Mouse (Mus musculus) thymus, adult 18-20 months (tissue): ENCODE data around the gene Ano2.

Experiments
- DNase-seq, 2 experiments: peaks; one replicate each; pipeline ENCODE4 v3.0.0; 2022; ENCODE audit warnings: mixed read lengths in 2 of 2

Ano2 gene

DNA sequence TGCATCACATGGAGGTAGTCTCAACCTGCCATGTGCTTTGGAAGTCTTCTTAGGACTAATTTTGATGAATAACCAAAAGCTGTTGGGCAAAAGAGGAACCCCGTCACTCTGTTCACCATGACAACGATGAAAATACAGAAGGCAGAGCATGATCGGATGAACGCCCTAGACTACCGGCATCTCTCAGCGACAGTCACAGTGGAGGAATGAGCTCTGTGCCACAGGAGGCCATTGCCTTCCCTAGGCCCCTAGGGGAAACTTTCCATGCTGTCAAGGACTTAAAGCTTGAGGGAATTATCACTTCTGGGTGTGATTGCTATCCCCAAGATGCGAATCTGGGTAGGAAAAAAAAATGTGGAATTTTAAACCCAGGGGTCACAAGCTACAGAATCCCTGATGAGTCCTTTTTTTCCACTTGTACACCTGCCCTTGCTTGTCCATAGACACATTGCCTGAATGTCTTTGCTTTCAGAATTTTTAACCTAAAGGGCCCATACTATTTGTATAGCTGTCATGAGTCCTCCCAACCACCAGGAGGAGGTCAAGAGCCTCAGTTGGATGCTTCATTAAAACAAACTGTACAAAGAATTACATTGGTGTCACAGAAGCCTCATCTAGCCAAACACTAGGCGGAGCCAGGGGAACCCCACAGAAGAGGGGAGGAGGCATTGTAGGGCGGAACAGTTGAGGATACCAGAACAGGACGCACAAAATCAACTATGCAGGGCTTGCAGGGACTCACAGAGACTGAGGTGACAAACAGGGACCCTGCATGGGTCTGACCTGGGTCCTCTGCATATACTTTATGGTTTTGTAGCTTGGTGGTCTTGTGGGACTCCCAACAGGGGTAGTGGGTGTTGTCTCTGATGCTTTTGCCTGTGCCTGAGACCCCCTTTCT, 53.2 kb downstream of the Ano2 start:
- no peak for DNase-seq

GRCm38 (mm10) chr6:125747322-125747930, 57.2 kb downstream of the Ano2 start:
- no peak for DNase-seq

DNA sequence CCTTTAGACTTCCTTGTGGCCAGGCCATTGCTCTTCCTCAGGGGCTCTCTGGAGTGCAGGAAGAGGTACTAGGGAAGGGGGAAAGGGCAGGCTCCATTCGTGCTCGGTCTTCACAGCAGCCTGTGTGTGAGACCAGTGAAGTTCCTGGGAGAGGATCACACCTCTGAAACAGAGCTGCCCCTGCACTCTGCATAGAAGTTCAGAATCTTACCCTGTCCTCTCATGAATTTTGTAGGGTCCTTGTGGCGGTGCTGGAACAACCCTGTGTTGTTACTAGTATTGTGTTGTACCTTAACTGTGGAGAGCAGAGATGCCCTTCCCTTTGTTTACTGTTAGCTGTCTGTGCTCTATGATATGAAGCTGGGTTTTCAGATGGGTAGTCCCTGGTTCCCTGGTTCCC, 58.4 kb downstream of the Ano2 start:
- DNase-seq, result no peak

DNA sequence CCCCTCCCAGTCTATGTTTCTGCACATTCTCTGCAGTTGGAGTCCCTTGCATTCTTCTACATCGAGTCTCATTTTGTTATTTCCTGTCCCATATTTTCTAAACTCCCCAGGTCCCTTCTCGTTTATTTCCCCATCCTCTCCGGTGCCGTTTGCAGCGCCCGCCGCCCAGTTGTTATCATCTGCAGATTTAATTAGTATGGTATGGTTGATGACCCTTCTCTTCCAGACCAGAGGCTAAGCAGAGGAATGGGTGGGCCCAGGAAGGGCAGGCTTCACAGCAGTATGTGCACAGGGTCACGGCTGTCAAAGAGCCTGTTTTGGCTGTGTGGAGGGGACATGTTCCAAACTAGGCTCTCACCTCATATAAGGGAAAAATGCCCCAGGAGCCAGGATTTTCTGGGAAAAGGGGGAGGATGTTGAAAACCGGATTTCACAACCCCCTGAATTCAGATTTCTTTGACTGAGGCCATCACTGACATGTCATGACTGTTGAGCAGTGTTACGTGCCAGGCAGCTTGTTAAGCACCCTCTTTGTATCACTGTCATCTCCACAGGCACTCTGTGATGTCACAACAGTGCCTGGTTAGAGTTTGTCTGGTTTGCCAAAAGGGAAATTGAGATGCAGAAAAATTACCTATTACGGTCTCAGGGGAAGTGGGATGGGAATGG, 72.8 kb downstream of the Ano2 start:
- no peak for DNase-seq

GRCm38 (mm10) chr6:125773256-125773655, 83.0 kb downstream of the Ano2 start:
- DNase-seq, result no peak

DNA sequence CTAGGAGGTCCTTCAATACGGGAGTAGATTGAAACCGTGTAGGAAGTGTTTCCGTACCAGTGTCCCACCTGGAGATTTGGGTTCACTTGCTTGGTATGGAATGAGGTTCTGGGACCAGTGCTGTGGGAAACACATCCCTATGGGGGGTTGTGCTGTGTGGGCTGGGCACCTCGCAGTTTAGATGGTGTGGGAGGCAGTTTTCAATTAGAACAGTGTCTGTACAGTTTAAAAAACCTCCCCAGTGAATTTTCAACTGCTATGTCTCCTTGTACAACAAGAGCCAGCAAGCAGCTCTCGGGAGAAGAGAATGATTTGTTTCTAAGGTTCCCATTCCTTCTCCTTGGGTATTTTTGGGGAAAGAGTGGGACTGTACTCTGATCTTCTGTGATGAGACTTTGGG, 86.1 kb downstream of the Ano2 start:
- DNase-seq, result no peak

GRCm38 (mm10) chr6:125802954-125803353, 112.7 kb downstream of the Ano2 start:
- DNase-seq, result no peak

DNA sequence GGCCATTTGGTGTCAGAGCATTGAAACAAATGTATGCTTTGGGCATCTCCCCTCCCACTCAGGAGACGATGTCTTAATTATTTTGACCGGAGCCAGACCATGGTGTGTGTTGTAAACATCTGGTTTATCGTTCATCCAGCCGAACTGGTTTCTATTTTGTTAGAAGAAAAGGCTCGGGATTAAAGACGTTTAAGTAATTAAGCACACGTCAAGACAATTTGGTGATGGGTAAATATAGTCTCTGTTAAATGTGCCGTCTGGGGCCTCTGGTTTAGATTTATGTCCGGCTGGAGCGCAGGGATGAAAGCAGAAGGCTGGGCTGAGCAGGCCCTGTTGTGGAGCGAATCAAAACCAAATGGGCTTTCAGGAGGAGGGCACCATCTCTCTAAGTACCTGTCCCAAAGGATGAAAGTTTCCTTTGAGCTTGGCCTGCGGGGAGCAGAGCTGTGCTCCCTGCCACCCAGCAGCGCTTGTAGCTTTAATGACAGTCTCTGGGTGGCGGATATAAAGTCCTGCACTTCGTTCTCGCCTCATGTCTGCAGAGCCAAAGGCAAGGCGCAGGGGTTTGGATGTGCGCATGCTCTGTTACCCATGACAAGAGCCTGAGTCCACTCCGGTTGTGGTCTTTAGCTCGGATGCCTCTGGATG, 113.3 kb downstream of the Ano2 start:
- DNase-seq, result no peak

- no peak for DNase-seq
Measured at GRCm38 (mm10) chr6:125808996-125809649, 118.9 kb downstream of the Ano2 start.

GRCm38 (mm10) chr6:125811395-125811794, 121.2 kb downstream of the Ano2 start:
- DNase-seq, result no peak

DNA sequence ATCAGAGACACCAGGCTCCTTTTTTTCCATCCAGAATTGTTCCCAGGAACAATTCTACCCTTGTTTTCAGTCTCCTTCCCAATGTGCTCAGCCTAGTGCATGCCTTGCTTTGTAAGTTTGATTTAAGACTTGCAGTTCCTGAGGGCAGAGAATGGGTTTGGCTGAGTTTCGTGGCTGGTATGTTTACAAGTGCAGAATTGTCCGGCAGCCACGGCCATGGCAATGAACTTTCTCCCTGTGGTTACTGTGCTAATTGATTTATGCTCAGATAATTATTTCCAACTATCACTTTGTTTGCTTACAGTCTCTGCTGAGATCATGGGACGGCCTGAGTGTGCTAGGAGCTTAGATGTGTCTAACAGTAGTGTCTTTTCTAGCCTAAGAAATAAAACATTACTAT, 147.9 kb downstream of the Ano2 start:
- DNase-seq, result no peak

DNA sequence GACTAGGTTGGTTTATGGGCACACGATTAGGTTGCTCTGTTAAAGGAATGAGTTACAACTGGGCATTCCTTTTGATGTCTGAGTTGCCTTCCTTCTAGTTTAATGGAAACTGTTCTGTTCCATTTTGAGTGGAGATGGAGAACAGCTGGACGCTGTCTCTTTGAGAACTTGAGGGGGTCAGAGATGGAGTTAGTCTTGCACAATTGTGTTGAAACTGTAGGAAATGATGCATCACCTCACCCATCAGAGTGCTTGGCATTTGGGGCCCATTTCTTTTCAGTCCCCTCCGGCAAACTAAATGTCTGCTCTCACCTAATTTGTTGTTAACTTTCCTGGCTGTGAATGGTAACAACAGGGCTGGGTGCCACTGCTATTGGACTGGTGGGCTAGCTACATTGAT, 151.1 kb downstream of the Ano2 start:
- no peak for DNase-seq

DNA sequence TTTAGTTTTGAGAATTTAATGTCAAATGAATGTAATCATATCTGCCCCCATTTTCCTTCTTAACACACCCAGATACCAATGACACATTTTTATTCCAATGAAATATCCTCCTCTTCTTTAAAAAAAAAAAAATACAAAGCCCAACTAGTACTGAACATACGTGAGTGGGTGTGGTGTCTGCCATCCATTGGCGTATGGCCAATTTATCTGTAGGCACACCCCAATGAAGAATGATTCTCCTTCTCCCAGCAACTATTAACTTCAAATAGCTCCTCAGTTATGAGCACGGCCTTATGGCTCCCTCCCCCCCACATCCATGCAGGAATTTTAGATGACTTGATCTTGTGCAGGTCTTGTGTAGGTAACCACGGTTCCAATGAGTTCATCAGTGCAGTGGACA, 161.0 kb downstream of the Ano2 start:
- DNase-seq, result no peak

GRCm38 (mm10) chr6:125858294-125858693, 168.1 kb downstream of the Ano2 start:
- no peak for DNase-seq

DNA sequence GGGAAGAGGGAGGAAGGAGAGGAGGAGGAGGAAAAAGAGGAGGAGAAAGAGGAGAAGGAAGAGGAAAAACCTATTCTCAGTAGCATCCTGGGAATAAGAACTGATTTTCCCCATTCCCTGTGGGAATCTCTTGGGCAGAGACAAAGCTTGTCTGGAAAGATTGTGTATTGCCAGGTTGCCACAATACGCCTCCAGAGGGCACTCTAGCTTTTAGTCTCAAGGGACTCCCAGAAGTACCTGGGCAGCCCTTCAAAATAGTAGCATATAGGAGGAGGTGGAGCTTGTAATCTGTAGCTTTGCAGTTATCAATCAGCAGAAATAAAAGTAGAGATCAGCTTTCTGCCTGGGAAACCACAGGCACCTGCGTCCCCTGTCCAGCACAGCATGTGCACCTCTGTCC, 178.3 kb downstream of the Ano2 start:
- no peak for DNase-seq

DNA sequence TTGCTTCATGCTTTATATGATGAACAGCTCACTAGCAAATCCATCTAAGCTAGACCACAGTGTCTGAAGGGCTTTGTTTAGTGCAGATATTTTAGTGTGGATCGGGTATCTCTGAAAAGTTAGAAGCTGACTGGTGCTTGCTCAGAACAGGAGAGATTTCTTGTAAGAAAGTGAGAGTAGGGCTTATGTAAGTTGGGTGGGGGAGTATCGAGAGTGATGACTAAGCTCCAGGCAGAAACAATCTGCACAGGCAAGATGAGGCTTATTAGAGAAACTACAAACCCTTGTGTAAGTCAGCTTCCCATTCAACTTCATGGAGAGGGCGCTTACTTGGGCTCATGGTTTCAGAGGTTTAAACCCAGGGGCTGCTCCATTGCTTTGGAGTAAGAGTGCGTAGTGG, 181.3 kb downstream of the Ano2 start:
- no peak for DNase-seq

- no peak for DNase-seq
Measured at GRCm38 (mm10) chr6:125874742-125875141, 184.5 kb downstream of the Ano2 start.

DNA sequence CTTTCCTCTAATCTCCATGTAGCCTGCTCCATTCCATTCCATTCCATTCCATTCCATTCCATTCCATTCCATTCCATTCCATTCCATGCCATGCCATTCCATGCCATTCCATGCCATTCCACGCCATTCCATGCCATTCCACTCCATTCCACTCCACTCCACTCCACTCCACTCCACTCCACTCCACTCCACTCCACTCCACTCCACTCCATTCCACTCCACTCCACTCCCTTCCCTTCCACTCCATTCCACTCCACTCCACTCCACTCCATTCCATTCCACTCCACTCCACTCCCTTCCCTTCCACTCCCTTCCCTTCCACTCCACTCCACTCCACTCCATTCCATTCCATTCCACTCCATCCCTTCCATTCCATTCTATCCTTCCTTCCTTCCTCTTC, 186.7 kb downstream of the Ano2 start:
- no peak for DNase-seq

- DNase-seq, result no peak
Measured at GRCm38 (mm10) chr6:125878671-125879070, 188.5 kb downstream of the Ano2 start.

DNA sequence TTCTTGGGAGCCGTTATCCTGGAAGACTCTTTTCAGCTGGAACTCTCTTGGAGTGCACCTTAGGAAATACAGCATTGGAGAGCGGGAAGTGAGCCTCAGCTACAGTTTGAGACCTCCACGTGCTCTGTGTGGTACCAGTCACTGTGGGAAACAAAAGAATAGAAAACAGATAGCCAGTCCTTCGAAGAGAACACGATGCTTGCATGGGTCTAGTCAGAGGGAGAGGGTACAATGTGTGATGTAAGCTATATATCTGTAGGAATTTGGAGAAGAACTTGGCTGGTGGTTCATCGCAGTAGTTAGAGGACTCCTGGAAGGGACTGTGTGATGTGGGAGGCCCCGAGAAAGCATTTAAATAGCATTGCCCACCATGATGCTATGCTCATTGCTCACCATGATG, 189.1 kb downstream of the Ano2 start:
- DNase-seq, result no peak

DNA sequence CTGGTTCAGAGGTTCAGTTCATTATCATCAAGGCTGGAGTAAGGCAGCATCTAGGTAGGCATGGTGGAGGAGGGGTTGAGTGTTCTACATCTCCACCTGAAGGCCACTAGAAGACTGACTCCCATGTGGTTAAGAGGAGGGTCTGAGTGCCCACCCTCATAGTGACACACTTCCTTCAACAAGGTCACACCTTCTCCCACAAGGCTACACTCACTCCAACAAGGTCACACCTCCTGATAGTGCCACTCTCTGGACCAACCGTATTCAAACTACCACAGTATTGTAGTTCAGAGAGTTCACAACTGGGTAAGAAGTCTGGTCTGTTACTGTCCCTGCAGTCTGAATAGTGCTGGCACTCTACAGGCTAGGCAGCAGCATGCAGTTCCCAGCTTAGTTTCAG, 198.4 kb downstream of the Ano2 start:
- DNase-seq, result no peak

DNA sequence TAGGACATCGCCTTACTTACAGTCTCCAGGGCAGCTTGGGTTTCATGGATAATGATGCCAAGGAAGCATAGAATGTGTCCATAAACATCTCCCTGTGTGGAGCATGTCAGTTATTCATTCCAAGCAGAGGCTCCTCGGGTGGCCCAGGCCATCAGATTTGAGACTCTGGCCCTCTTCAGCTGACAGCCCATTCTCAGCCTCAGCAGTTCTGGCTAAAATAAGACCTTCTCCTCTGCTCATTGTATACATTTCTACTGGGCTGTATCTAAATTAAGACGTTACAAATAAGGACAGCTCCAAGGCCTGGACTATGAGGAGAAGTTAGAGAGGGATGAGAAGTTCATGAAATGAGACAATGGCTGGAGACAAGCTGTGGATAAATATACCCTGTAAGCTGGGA, 204.1 kb downstream of the Ano2 start:
- no peak for DNase-seq

DNA sequence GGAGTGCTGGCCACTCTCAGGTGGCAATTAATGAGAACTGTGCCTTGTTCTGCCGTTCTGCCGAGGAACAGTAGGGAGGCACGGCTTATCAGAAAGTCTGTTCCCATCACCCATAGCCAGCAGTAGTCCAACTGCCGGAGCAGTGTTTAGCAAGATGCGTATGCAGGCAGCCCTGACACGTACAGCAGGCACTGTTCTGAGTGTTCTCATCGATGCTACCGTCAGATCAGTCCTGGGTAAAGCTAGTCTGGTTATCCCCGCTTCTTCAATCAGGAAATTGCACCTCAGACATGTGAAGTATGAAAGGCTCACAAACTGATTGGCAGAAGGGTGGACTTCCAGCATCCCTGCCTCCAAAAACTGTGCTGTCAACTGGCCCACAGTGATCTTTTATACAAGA, 224.2 kb downstream of the Ano2 start:
- no peak for DNase-seq
